Mouse (Mus musculus) naive thymus-derived CD4-positive, alpha-beta T cell, adult 2 months (primary cell): ENCODE data around the gene Ifng.

ENCODE experiments used
- DNase-seq: peaks from one replicate; pipeline ENCODE4 v3.0.0-alpha.2; 2011; ENCODE audit warnings: low read depth

Ifng gene

DNA sequence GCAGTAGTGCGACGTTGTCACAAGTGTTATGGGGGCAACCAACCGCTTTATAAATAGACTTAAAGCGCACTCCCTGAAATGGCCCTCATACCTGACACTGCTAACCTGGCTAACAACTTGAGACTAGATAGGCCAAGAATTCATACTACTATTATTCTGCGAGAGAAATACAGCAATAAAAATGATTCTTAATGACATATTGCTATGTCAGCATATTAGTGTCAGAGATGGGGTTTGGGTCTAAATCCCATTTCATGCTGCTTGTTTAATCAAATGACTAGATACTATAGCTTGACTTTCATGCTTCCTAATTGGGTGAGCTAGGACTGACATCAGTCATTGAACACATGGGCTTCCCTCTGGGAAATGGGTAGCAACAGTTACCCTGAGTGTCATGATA, 39.3 kb downstream of the Ifng start:
- DNase-seq: no peak

GRCm38 (mm10) chr10:118480793-118481192, 39.9 kb downstream of the Ifng start:
- no peak for DNase-seq

DNA sequence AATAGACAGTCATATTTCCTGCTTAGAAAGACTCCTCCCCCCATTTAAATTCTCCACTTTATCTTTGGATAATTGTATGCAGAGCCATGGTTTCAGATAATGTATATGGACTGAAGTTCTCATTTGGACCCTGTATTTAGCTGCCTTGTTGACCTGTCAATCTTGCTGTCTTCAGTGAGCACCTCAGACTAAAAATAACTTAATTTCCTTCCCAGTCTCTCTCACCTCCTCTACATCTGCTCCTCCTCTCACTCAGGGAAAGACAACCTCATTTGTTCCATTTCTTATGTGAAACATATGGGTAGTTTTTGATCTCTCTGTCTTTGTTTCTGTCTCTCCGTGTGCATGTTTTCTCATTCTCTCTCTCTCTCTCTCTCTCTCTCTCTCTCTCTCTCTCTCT, 53.3 kb downstream of the Ifng start:
- DNase-seq: no peak

GRCm38 (mm10) chr10:118495362-118495761, 54.5 kb downstream of the Ifng start:
- DNase-seq: no peak
